Mouse (Mus musculus) heart, embryonic 12.5 days (tissue): ENCODE measurements around the gene F830045P16Rik. TPM values are rescaled to one million over a fixed set of nuclear protein-coding genes. Genes with fewer than 3 reads are reported as not detected.

Source experiments
- ATAC-seq: fragments of 200-750 bp; cut with Nextera tagmentation; 2 replicates; pipeline ENCODE4 v1.8.0; 2017; ENCODE audit warnings: moderate TSS enrichment, moderate library complexity; ENCODE audit not compliant: insufficient number of reproducible peaks, low FRiP score
- H3K27ac ChIP-seq: fragments of 300-500 bp; sonication (generic); 2 replicates; pipeline ENCODE4 v1.5.1; 2016; ENCODE audit warnings: mild to moderate bottlenecking, moderate library complexity; ENCODE audit not compliant: poor library complexity, severe bottlenecking
- H3K27me3 ChIP-seq: fragments of 300-500 bp; sonication (generic); replicated peaks from 2 replicates; pipeline ENCODE4 v1.6.1; 2016; ENCODE audit warnings: mild to moderate bottlenecking, moderate library complexity
- H3K36me3 ChIP-seq: fragments of 300-500 bp; sonication (generic); 2 replicates; pipeline ENCODE4 v1.6.1; 2016; ENCODE audit warnings: mild to moderate bottlenecking, moderate library complexity
- H3K4me1 ChIP-seq: fragments of 300-500 bp; sonication (generic); replicated peaks from 2 replicates; pipeline ENCODE4 v1.6.1; 2016; ENCODE audit warnings: mild to moderate bottlenecking
- H3K4me2 ChIP-seq: fragments of 300-500 bp; sonication (generic); 2 replicates; pipeline ENCODE4 v1.6.1; 2016; ENCODE audit warnings: mild to moderate bottlenecking, moderate library complexity
- H3K4me3 ChIP-seq: fragments of 300-500 bp; sonication (generic); 2 replicates; pipeline ENCODE4 v1.5.1; 2016; ENCODE audit warnings: mild to moderate bottlenecking
- H3K9ac ChIP-seq: fragments of 300-500 bp; sonication (generic); 2 replicates; pipeline ENCODE4 v1.6.1; 2016; ENCODE audit warnings: mild to moderate bottlenecking, moderate library complexity
- H3K9me3 ChIP-seq: fragments of 300-500 bp; sonication (generic); replicated peaks from 2 replicates; pipeline ENCODE4 v1.6.1; 2016; ENCODE audit warnings: mild to moderate bottlenecking, moderate library complexity
- WGBS: fragments of 180-500 bp; shearing (Covaris S2); methylation state at CpG from one replicate; pipeline ENCODE4 v1.1.7; 2016; 5-methylcytosine and 5-hydroxymethylcytosine counted together
- polyA plus RNA-seq: library from polyadenylated mRNA; unstranded; fragments of >200 nt; fragmentation: Nextera tagmentation; extraction: Ambion mirVana; gene quantifications from 2 replicates; pipeline ENCODE4 v1.2.1, GENCODE M21; 2016

Gene F830045P16Rik
- polyA plus RNA-seq, 1 experiment from 2014 or later: not detected

GRCm38 (mm10) chr2:129569120-129569519 is 32.7 kb upstream of the F830045P16Rik start:
- Histone ChIP-seq H3K4me1 (peaks cover under 1% of the 10 kb centered on the region), H3K4me3 (no peak overlapping the region), H3K36me3 (no peaks in the 10 kb centered on the region), H3K9me3 (no peaks in the 10 kb centered on the region), H3K4me2 (no peak overlapping the region), H3K27me3 (peaks cover 47% of the 10 kb centered on the region), H3K27ac (no peak overlapping the region), H3K9ac (no peak overlapping the region)
- no peak for ATAC-seq
- WGBS: 67% methylated on average over 7 of the region's 7 CpGs

- peaks cover 4% of the 10 kb centered on the region for H3K4me1 ChIP-seq
- 71% methylated on average over 5 of the region's 5 CpGs for WGBS
These were observed 27.7 kb upstream of the F830045P16Rik start for GRCm38 (mm10) chr2:129563944-129564709.

DNA sequence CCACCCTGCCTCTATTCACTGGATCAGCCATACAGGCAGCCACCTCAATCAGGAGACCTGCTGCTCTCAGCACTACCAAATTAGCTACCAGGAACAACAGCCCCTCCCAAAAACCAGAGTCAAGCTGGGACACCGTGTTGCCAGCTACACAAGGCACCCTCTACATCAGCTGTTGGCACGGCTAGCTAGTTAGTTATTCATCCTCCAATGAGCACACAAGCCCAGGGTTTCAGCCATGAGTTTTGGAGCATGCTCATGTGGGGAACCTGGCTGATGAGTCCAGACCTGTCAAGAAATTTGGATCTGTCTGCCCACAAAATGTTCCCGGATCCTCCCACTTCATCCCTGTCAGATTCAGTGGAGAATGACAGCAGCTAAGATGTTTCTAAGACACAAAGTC is 25.4 kb upstream of the F830045P16Rik start:
- Histone ChIP-seq H3K4me2 (no peak overlapping the region), H3K27ac (no peak overlapping the region), H3K9ac (no peak overlapping the region), H3K36me3 (no peaks in the 10 kb centered on the region), H3K9me3 (no peaks in the 10 kb centered on the region), H3K4me3 (no peak overlapping the region), H3K27me3 (no peaks in the 10 kb centered on the region), H3K4me1 (peaks cover 13% of the 10 kb centered on the region)
- 66% methylated on average over 3 of the region's 3 CpGs for WGBS
- no peak for ATAC-seq

More at GRCm38 (mm10) chr2:129563944-129564709, 27.7 kb upstream of the F830045P16Rik start:
- Histone ChIP-seq H3K4me3 (no peak overlapping the region), H3K9me3 (no peaks in the 10 kb centered on the region), H3K36me3 (no peaks in the 10 kb centered on the region), H3K4me2 (no peak overlapping the region), H3K9ac (no peak overlapping the region), H3K27ac (no peak overlapping the region), H3K27me3 (peaks cover 3% of the 10 kb centered on the region; the same call in 1 of the 2 replicates)
- ATAC-seq: no peak

DNA sequence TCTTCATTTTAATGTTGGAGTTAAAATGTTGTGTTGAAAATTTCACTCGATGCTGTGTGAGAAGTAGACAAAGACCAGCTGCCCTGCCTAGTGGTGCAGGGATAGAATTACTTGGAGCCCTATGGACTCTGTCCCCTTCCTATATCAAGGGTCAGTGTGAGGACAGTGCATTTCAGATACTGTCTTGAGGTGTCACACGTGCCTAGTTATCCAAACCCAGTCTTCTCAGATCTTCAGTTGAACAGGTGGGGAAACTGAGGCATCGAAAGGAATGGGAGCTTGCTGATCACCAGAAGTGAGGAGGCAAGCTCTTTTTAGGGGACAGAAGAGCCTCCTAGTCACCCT is 22.4 kb upstream of the F830045P16Rik start:
- no peaks in the 10 kb centered on the region for H3K36me3 ChIP-seq
- H3K4me2 ChIP-seq: no peak overlapping the region
- H3K9me3 ChIP-seq: no peaks in the 10 kb centered on the region
- H3K9ac ChIP-seq: no peak overlapping the region
- peaks cover 13% of the 10 kb centered on the region for H3K4me1 ChIP-seq
- no peak for ATAC-seq
- H3K4me3 ChIP-seq: no peak overlapping the region
- no peaks in the 10 kb centered on the region for H3K27me3 ChIP-seq
- no peak overlapping the region for H3K27ac ChIP-seq
- WGBS: 34% methylated on average over 3 of the region's 3 CpGs

- Histone ChIP-seq H3K4me3 (no peak overlapping the region), H3K4me1 (peaks cover 13% of the 10 kb centered on the region), H3K36me3 (no peaks in the 10 kb centered on the region), H3K27me3 (no peaks in the 10 kb centered on the region), H3K9me3 (no peaks in the 10 kb centered on the region), H3K9ac (no peak overlapping the region), H3K27ac (no peak overlapping the region), H3K4me2 (no peak overlapping the region)
- ATAC-seq: no peak
- 52% methylated on average over 12 of the region's 12 CpGs for WGBS
These were observed 21.8 kb upstream of the F830045P16Rik start for GRCm38 (mm10) chr2:129558008-129558874.

GRCm38 (mm10) chr2:129556081-129556480 is 19.7 kb upstream of the F830045P16Rik start:
- H3K4me3 ChIP-seq: no peak overlapping the region
- H3K4me2 ChIP-seq: no peak overlapping the region
- no peak overlapping the region for H3K27ac ChIP-seq
- no peak for ATAC-seq
- WGBS: 73% methylated on average over 6 of the region's 6 CpGs
- H3K36me3 ChIP-seq: no peaks in the 10 kb centered on the region
- H3K27me3 ChIP-seq: no peaks in the 10 kb centered on the region
- no peak overlapping the region for H3K9ac ChIP-seq
- H3K9me3 ChIP-seq: no peaks in the 10 kb centered on the region
- H3K4me1 ChIP-seq: peaks cover 14% of the 10 kb centered on the region

- 58% methylated on average over 2 of the region's 2 CpGs for WGBS
- H3K27ac ChIP-seq: no peak overlapping the region
- no peaks in the 10 kb centered on the region for H3K36me3 ChIP-seq
- H3K4me1 ChIP-seq: 0 out of 2 replicates have a peak, but pooled peaks cover 6% of the 10 kb centered on the region
- no peak overlapping the region for H3K4me2 ChIP-seq
- H3K4me3 ChIP-seq: no peak overlapping the region
- no peak for ATAC-seq
- no peaks in the 10 kb centered on the region for H3K27me3 ChIP-seq
- H3K9ac ChIP-seq: no peak overlapping the region
- H3K9me3 ChIP-seq: no peaks in the 10 kb centered on the region
These were observed 14.4 kb upstream of the F830045P16Rik start for GRCm38 (mm10) chr2:129550781-129551180.

GRCm38 (mm10) chr2:129549537-129550135 is 13.2 kb upstream of the F830045P16Rik start:
- no peaks in the 10 kb centered on the region for H3K27me3 ChIP-seq
- H3K9ac ChIP-seq: no peak overlapping the region
- no peak overlapping the region for H3K27ac ChIP-seq
- no peak overlapping the region for H3K4me2 ChIP-seq
- 57% methylated on average over 9 of the region's 9 CpGs for whole genome bisulfite sequencing
- H3K9me3 ChIP-seq: no peaks in the 10 kb centered on the region
- H3K36me3 ChIP-seq: no peaks in the 10 kb centered on the region
- no peak overlapping the region for H3K4me3 ChIP-seq
- no peak for ATAC-seq
- peaks cover 10% of the 10 kb centered on the region for H3K4me1 ChIP-seq

GRCm38 (mm10) chr2:129546772-129547171 is 10.4 kb upstream of the F830045P16Rik start:
- no peaks in the 10 kb centered on the region for H3K36me3 ChIP-seq
- H3K4me2 ChIP-seq: no peak overlapping the region
- H3K27me3 ChIP-seq: no peaks in the 10 kb centered on the region
- 69% methylated on average over 3 of the region's 3 CpGs for WGBS
- H3K4me1 ChIP-seq: peaks cover 15% of the 10 kb centered on the region
- no peak overlapping the region for H3K9ac ChIP-seq
- no peak overlapping the region for H3K27ac ChIP-seq
- no peak for ATAC-seq
- H3K4me3 ChIP-seq: no peak overlapping the region
- no peaks in the 10 kb centered on the region for H3K9me3 ChIP-seq

DNA sequence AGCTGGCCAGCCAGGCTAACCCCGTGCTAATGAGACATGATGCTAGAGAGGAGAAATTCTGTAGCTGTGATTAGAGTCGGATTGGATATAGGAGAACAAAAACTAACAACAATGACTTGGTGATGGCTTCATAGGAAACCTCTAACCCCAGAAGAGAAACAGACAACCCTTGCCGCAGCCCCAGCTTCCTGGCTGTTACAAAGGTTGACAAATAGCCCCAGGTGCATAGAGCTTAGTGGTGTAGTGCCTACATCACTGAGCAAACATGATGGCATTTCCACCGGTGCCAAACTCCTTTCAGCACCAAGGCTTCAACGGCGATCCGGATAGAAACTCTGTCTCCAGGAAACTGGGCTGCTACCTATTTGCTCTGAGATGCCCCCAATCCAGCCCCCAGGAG is 9.2 kb upstream of the F830045P16Rik start:
- Histone ChIP-seq H3K36me3 (no peaks in the 10 kb centered on the region), H3K27ac (no peak overlapping the region), H3K4me3 (no peak overlapping the region), H3K9me3 (no peaks in the 10 kb centered on the region), H3K4me1 (peaks cover 10% of the 10 kb centered on the region), H3K4me2 (no peak overlapping the region), H3K9ac (no peak overlapping the region), H3K27me3 (no peaks in the 10 kb centered on the region)
- ATAC-seq: no peak
- WGBS: 71% methylated on average over 7 of the region's 7 CpGs

- Histone ChIP-seq H3K4me1 (peaks cover 10% of the 10 kb centered on the region), H3K4me3 (no peak overlapping the region), H3K27me3 (no peaks in the 10 kb centered on the region), H3K4me2 (no peak overlapping the region), H3K9me3 (no peaks in the 10 kb centered on the region), H3K27ac (no peak overlapping the region), H3K9ac (no peak overlapping the region), H3K36me3 (no peaks in the 10 kb centered on the region)
- no peak for ATAC-seq
- 65% methylated on average over 3 of the region's 3 CpGs for WGBS
These were observed 8.5 kb upstream of the F830045P16Rik start for GRCm38 (mm10) chr2:129544919-129545318.
